Mouse (Mus musculus): ENCODE results near the gene Atm. TPM values are rescaled to one million over a fixed set of nuclear protein-coding genes. Genes with fewer than 3 reads are reported as not detected.

The Atm gene
- polyA plus RNA-seq, 1 experiment: 1.6 TPM

Other genes with a start within 250 kb of the Atm start
- not detected for gene Exph5, start 235.1 kb downstream of the Atm start, polyA plus RNA-seq (2012; fragmentation: generic; extraction: Trizol)
- gene Kdelc2, start 152.7 kb downstream of the Atm start, polyA plus RNA-seq (2012; fragmentation: generic; extraction: Trizol): 4.5 TPM
- gene 4930550C14Rik, start 134.4 kb downstream of the Atm start, polyA plus RNA-seq (2012; fragmentation: generic; extraction: Trizol): 0.59 TPM
- gene Npat, start 307 bp upstream of the Atm start, polyA plus RNA-seq (2012; fragmentation: generic; extraction: Trizol): 1.8 TPM
- 34.9 TPM for gene Acat1, start 73.6 kb upstream of the Atm start, polyA plus RNA-seq (2012; fragmentation: generic; extraction: Trizol)
- 10.2 TPM for gene Cul5, start 133.3 kb upstream of the Atm start, polyA plus RNA-seq (2012; fragmentation: generic; extraction: Trizol)
- not detected for gene Rab39, start 169.5 kb upstream of the Atm start, polyA plus RNA-seq (2012; fragmentation: generic; extraction: Trizol)
- 0.02 TPM for gene Slc35f2, start 234.8 kb upstream of the Atm start, polyA plus RNA-seq (2012; fragmentation: generic; extraction: Trizol)